Mouse (Mus musculus) bone marrow macrophage, adult 2 months (primary cell): ENCODE results near the gene Zfp87.

ENCODE experiments used
- CTCF ChIP-seq: IDR thresholded peaks from 2 replicates; pipeline ENCODE4 v1.5.1; 2012; ENCODE audit warnings: low read depth, mild to moderate bottlenecking, low read length, moderate library complexity
- POLR2A ChIP-seq: IDR thresholded peaks from 2 replicates; pipeline ENCODE4 v1.6.1; 2012; ENCODE audit warnings: mild to moderate bottlenecking, low read depth, low read length, borderline replicate concordance

DNA sequence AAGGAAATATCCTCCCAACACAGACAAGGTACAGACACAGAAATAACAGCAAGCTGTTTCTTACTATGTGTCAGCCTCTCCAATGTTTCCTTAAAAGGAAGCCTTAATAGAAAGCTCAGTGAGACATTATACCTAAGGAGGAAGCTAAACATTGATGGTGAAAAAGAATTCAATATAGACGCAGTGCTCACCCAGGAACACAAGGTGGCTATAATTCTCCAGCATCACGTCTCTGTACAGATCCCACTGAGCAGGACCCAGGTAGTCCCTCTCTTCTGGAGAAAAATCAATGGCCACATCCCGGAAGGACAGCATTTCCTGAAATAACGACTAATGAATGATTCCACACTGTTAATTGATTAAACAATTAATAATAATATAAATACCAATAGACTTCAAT lies 44.4 kb downstream of the Zfp87 start:
- TF ChIP-seq CTCF (no peak), POLR2A (no peak)
